Mouse (Mus musculus) gastrocnemius, postnatal 25 days (tissue): ENCODE data around the gene Slc4a4. TPM values are rescaled to one million over a fixed set of nuclear protein-coding genes. Genes with fewer than 3 reads are reported as not detected.

Experiments used
- DNase-seq: peaks from one replicate; pipeline ENCODE4 v3.0.0; 2022
- total RNA-seq, 2 experiments: library from RNA; stranded (reverse); gene quantifications; 1 replicate in 1 of 2; 2 replicates in 1 of 2; pipeline ENCODE4 v1.2.3; 2021

The Slc4a4 gene
- total RNA-seq, 2 experiments from 2014 or later: 9.7 to 12.3 TPM

DNA sequence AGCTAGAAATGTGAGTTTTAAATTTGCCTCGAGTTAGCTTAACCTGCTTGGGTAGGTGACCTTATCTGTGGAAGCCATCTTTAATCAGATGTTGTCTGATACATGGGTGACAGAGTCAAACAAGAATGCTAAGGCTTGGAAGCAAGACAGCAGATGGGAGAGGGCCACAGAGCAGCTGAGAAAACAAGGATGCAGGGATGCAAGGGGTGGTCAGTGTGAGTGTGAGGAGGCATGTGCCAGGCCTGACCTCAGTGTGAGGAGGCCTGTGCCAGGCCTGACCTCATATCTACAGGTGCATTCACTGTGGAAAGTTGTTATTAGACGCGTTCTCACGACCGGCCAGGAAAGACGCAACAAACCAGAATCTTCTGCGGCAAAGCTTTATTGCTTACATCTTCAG is 114.0 kb downstream of the Slc4a4 start:
- no peak for DNase-seq

DNA sequence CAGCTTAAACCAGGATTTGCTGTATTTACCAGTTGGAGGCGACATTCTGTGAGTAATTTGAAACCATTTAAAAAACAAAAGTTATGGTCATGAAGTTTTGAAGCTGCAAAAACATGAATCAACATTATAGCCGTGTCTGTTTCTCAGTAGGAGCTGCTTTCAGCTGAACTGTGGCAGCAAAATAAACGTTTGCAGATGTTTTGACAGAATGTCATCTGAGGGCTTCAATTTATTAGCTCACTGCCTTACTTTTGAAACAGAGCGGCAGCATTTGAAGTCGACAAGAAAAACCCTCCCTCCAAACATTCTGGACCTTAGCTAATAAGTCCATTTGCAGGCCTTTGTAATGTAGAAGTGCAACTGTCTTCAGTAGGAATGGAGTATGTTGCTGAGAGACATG is 123.5 kb downstream of the Slc4a4 start:
- DNase-seq: no peak

DNA sequence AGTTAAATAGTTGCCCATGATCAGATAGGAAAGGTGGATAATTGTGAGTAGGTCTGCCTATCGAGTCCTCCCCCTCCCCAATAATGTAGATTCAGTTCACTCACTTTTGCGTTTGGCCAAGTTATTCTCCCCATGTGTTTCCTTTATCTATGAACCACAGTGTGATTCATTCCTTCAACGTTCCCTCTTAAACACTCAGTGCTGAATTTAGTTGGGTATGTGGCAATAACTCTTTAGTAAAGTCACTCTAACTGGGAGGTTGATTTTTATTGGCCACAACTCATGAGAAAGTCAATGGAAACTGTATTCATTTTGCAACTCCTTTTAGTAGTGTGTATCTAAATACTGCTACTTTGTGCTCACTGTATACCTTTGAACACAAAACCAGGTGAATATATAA is 125.8 kb downstream of the Slc4a4 start:
- no peak for DNase-seq

DNA sequence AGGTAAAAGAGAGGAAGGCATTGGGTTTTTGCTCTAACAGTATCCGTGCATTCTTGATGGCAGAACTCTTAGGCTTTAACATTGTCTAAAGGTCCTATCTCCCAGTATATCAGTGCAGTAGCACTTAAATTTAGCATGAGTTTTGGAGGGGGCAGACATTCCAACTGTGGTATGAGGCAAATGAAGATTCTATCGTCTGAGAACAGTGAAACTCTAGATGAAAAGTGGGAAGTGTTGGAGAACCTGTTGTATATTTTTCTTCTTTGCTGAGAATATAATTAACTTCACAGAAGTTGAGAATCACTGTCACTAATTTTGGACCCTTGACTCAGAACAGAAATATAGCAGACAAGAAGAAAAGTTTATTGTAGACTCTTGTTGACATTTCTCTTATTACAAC is 128.2 kb downstream of the Slc4a4 start:
- no peak for DNase-seq

DNA sequence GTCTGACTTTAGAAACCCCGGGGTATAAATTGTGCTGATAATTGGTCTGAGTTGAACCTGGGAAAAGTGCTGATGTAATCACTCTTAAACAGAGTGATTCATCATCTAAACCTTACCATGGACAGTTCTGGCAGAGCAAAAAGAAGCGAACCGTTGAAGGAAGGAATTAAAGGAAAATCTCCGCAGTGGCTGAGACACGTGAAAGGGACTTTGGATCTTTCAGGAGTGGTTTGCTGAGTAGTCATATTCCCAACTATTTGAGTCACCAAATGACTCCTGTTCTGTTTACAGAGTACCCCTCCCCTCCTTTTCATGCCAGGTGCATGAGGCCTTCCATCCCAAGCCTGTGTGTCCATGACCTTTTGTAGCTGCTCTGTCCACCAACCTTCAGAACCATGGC is 129.3 kb downstream of the Slc4a4 start:
- no peak for DNase-seq

DNA sequence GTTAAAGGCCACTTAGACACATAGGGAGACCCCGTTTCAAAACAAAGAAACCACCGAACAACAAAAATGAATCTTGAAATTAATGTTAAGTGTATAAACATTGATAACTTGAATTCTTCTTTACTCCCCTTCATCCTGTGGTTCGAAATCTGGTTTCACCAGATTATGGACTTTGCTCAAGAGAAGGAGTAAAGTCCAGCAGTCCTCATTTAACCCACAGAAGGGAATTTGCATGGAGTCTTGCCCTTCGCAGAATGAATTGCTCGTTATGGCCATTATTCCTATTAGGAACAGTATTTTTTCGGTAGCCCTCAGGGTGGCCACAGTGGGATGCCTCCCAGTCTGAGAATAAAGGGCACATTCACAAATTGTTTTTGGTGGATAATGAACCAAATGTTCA is 131.9 kb downstream of the Slc4a4 start:
- DNase-seq: no peak

DNA sequence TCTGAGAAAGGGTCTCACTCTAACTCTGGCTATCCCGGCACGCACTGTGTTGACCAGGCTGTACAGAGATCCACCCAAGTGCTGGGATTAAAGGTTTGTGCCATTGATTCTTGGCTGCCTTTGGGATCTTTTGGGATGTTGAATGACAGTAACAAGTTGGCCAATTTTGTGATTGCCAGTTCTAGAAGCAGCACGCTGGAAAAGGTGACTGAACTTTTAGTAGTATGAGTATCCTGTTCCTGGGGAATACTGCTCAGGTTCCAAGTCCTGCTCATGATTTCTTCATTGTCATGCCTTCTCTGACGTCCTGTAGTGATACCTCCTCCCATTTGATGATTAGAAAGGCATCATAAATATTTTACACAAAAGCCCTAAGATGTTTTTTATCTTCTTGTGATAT is 137.8 kb downstream of the Slc4a4 start:
- no peak for DNase-seq

DNA sequence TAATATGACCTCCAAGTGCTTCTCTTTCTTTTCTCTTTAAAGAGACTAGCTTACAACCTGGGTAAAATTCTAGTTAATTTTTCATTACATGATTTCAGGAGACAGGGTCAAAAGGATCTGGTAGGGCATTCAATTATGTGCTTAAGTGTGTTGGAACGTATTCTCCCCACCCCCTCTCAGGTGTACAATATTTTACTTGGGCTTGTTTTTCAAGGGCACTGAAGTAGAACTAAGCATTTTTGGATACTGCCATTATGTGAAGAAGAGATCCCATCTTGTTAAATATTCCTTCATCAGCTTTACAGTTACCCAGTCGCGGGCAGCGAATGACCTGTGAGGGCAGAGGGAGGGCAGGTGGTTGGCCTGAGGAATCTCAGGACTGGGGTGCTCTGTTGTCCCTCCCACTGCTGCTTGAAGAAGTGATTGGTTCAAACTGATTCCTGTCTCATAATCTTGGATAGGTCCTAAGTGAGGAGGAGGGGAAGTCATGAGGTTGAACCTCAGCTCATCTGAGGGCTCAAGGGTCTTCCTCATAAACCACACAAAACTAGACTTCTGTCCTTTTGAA is 141.0 kb downstream of the Slc4a4 start:
- DNase-seq: no peak

DNA sequence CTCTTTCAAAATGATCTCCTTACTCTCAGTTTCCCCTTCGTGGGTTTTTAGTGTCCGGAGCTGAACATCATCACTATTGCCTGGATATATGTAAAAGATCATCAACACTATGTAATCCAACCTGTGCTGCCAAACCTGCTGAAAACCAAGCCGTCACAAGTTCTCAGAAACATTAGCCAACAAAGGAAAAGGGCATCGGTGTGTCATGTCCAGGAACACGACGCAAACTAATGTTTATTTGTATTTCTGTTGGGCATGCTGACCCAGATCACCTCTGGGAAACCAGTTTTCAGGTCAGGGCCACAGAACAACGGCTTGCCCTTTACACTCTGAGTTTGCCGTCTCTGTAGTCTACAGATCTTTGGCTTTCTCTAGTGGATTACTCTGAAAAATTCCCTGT is 146.0 kb downstream of the Slc4a4 start:
- no peak for DNase-seq

DNA sequence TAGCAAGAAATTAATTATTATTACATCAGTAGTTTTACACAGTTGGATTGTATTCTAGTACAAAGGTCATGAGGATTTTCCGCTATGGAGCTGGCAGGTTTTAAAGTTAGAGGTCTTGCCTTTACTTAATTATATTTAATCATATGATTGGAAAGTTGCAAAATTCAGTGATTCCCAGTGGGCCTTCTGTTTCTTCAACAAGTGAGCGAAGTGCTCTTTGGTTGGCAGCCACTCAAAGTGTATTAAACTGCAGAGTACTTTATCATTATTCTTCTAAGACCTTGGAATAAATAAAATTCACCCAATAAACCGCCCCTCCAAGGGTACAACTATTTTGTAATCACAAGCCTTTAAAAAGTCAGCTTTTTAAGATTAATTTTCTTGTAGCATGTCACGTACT is 146.6 kb downstream of the Slc4a4 start:
- DNase-seq: no peak

DNA sequence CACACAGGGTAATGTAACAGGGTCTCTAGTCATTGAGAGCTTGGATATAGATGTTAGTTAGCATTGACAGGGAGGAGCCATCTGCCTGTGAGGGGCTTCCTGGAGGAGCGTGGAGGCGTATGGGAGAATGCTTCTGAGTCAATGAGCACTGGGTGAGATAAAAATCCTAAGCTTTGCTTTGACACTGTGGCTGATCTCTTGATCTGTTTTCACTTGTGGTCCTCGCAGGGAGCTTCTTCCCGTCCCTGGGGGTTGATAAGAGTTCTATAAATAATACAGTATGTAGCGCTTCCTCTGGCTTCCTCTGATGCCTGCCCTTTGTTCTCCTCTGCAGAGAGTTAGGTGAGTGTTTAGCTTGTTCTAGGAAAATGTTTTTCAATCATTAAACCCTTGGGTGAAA is 149.5 kb downstream of the Slc4a4 start:
- no peak for DNase-seq

DNA sequence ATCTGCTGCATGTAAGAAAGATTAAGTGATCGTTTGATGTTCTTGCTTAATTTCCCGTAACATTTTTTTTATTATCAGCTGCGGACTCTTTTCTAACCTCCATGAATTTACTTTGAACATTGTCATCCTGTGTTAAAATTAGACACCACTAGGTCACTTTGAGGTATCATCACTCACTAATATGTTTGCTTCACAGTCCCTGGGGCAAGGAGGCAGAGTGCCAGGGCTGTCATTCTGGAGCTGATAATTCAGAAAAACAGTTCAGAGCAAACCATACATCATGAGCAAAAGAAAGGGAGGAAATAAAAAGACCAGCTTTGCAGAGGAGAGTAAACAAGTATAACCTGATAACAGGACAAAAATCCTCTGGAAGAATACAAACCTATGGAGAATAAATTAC is 154.2 kb downstream of the Slc4a4 start:
- no peak for DNase-seq

DNA sequence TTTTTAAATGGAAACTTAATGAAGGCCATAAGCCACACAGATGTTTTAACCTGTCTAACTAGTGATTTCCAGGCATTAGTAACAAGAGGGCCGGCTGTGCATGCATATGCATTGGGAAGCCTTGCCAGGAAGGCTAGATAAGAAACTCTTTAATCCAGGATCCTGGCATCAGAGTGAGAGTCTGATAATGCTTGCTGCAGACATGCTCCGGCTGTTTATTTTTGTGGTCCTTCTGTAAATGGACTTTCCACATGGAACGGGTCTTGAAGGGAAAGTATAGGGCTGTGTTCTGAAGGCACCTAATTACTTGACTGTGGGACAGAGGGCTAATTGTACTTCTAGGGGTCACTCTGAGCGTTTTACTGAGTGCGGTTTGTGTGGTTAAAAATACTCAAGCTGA is 157.2 kb downstream of the Slc4a4 start:
- no peak for DNase-seq

DNA sequence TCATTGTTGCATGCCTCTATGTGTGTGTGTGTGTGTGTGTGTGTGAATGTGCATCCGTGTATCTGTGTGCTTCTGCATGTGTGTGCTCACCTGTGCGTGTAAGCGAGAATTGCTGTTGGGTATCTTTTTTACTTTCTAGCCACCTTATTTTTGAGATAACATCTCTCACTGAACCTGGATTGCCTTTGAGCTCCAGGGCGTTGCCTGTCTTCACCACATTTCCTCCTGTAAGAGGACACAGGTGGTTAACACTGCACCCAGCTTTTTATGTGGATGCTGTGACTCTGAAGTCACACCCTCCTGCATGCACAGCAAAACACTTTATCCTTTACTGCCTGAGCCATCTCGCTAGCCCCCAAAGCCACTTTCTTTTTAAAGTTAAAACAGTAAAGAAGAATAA is 158.2 kb downstream of the Slc4a4 start:
- DNase-seq: no peak

DNA sequence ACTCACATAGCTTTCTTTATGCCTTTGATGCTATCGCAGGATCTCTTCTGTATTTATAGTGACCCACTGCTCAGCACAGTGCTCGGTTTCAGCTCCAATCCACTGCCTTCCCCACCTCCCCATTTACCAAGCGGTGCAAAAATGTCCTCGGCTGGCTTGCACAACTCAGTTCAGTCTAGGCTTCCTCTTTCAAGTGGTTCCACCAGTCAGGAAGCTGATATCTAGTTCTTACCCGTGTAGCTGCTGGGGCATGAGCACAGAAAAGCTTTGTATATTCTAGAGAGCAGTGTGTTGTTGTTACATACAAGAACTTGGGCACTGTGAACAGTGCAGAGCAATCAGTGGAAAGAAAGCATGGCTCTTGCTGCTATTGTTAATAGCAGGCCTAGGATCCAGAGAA is 165.0 kb downstream of the Slc4a4 start:
- DNase-seq: no peak

DNA sequence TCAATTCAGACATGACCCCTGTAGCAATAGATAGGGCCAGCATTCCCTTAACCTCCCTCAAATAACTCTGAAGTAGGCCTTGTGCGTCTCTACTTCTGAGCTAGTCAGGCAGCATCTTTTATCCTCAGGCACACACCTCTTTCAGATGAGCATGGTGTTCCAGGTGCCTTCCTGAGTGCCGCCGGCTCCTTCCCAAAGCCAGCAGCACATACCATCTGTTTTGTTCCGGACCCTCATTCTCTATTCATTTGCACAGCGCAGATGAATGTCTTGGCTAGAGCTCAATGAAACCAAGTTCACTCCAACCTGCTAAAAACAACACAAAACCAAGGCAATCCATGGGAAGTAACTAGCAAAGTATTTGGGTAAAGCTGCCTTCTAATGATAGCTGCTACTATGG is 165.6 kb downstream of the Slc4a4 start:
- DNase-seq: no peak

DNA sequence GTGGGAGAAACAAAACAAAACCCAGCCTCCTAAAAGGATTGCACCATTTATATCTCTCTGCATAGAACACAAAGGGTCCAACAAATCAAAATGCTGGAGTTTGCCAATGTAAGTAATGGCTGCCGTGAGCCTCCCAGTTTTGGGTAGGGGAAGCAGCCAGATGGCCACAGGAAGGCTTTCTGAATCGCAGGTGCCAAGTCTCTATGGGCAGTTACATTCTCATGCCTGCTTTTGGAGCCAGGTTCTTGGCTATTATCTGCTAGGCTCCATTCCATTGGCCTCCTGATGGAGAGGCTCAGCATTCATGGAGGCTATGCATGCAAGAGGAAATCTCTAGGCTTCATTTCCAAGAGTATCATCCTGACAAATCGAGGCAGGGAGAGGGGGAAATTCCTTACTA is 169.0 kb downstream of the Slc4a4 start:
- DNase-seq: no peak

DNA sequence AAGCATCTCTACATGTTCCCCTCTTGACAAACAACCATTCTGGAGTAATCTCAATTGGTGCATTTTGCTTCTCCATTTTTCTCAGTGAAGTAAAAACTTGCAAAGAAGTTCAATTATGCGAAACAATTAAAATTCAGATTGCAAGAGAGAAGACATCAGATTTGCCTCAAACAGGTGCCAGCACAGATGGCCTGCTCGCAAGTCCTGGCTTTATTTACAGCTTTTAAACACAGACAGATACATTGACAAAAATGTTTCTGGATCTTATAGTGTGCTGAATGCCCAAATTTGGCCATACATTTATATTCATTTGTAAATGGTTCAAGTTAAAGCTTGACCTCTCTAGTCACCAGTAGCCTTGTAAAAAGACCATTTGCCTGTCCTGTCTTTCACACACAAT is 169.8 kb downstream of the Slc4a4 start:
- no peak for DNase-seq

DNA sequence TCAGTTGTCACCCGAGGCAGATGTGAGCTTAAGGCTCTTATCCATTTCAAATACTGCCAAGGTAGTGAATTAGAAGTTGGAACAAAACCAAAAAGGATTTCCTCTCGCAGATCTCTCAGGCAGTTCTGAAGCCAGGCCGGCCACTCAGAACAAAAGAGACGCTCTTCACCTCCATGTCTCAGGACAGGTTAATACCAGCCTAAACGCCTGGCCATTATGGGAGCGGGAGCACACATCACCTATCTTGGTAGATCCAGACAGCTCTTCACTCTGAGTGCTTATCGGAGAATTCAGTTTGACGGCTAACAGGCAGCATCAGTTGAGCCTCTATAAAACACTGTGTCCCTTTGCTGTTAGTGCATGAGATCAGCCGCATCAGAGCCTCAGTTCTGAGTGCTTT is 174.5 kb downstream of the Slc4a4 start:
- no peak for DNase-seq

DNA sequence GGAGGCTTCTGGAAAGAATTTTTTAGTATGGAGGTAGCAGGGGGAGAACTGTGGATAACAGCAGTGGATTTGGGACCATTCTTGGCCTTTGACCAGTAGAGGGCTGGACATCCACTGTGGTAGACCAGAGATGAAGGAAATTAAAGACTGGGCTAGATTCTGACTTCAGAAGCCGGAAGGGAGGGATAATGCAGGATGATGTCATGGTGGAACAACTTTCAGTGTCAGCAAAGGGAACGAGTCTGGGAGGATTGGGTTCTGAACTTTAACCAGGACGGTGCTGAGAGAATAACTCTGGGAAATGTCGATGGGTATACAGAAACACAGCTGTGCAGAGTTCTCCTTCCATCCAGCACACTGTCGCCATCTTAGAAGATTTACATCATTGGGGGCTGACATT is 175.7 kb downstream of the Slc4a4 start:
- no peak for DNase-seq

DNA sequence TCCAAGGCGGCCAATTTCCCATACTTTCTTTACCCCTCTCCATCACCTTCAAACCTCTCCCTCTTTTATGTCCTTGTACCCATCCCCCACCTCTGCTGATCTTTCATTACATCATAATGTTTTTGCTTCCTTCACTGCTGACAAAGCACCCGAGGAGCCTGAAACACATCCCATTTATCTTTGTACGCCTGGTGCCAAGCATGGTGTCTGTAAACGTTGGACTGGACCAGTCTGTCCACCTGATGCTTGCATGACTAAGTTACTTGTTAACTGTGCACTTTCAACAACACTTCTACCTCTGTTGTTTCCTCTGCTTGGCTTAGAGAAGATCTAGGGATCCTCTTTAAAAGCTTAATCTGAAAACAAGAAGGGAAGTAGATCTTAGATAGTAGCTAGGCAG is 180.5 kb downstream of the Slc4a4 start:
- DNase-seq: no peak

DNA sequence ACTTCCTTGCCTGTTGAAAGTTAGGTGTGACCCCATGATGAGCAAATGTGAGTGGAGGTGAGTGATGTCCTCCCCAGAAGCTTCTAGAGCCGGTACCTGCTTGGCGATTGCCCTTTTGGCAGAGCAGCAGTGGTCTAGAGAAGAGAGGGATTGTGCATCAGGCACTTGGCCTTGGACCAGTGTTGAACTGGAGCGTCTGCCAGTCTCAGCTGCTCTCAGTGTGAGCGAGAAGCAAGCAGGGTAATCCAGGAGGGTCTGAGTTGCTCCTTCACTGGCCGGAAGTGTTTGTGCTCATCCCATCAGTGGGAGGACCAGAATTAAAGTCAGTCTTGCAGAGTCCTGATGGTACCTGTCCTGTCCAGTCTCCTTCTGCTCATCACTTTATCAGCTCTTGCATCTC is 181.5 kb downstream of the Slc4a4 start:
- no peak for DNase-seq

DNA sequence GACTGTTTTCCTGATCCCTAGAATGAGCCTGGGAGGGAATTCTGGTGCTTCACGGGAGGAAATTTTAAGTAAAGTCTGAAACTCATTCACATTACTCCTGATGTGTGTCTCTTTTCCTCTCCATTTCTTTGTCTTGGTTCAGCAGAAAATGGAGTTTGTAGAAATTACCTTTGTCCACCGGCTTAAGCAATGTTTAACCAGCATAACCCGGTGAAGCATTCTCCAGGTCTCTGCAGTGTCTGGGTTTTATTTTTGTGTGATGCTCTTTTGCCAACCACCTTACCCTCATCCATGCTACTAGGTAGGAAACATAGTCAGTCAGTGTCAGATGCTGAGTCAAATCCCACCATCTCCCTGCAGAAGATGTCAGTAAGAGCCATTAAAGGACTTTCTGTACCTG is 183.4 kb downstream of the Slc4a4 start:
- no peak for DNase-seq

DNA sequence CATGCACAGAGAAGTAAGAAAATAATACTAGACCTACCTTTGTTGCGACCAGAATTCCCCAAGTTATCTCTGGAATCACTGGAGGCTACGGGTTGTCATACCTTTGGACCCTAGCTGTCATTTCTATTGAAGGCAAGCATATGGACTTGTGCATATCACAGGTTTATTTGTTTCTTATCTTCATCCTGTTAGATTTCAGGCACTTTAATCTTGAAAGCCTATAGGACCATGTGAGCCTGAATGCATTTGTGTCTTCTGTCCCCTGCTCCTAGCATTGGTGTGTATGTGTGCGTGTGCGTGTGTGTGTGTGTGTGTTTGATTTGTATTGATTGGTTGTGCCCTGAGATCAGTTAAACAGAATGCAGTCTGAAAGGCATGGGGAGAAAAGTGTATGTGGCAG is 185.3 kb downstream of the Slc4a4 start:
- DNase-seq: no peak

DNA sequence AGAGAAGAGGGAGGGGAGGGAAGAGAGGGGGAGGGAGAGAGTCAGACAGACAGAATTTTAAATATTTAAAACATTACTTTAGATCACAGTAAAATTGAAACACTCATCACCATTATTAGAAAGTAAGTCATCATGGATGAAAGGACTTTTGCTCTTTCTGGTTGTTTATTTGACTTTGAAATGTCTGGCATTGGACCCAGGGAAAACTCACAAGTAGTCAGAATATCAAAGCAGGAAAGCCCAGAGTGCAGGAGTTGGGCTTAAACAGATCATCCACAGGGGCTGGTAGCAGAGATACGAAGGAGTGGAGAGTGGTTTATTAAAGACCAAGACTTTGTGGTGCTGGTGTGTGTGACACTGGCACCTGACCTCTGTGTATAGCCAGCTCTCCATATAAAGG is 191.1 kb downstream of the Slc4a4 start:
- DNase-seq: no peak
